Mouse (Mus musculus): ENCODE measurements around the gene Fhit. TPM values are rescaled to one million over a fixed set of nuclear protein-coding genes. Genes with fewer than 3 reads are reported as not detected.

The Fhit gene
- total RNA-seq, 2 experiments from 2014 or later, result 8.6 to 10.8 TPM

GRCm38 (mm10) chr14:9600271-9600670 is 1561.6 kb downstream of the Fhit start:
- DNase-seq, result no peak

GRCm38 (mm10) chr14:9597460-9597977 is 1564.3 kb downstream of the Fhit start:
- DNase-seq, result no peak

DNA sequence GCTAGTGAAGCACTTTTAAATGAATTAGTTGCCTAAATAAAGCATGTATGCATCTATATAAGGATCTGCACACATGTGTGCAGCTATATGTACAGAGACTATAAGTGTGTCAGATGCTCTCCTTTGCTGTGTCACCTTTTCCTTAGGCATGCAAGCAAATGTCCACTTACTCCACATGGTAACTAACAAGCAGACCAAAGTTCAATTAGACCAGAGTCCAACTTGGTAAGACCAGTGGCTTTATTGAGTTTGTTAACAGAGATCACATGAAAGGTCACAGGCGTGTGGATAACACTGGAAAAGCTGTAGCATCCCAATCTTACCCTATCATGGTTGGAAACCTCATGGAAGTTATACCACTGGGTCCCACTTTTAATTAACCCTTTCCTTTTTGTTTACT is 1572.7 kb downstream of the Fhit start:
- DNase-seq, result no peak

- no peak for DNase-seq
These were observed 1573.9 kb downstream of the Fhit start for GRCm38 (mm10) chr14:9587900-9588299.

DNA sequence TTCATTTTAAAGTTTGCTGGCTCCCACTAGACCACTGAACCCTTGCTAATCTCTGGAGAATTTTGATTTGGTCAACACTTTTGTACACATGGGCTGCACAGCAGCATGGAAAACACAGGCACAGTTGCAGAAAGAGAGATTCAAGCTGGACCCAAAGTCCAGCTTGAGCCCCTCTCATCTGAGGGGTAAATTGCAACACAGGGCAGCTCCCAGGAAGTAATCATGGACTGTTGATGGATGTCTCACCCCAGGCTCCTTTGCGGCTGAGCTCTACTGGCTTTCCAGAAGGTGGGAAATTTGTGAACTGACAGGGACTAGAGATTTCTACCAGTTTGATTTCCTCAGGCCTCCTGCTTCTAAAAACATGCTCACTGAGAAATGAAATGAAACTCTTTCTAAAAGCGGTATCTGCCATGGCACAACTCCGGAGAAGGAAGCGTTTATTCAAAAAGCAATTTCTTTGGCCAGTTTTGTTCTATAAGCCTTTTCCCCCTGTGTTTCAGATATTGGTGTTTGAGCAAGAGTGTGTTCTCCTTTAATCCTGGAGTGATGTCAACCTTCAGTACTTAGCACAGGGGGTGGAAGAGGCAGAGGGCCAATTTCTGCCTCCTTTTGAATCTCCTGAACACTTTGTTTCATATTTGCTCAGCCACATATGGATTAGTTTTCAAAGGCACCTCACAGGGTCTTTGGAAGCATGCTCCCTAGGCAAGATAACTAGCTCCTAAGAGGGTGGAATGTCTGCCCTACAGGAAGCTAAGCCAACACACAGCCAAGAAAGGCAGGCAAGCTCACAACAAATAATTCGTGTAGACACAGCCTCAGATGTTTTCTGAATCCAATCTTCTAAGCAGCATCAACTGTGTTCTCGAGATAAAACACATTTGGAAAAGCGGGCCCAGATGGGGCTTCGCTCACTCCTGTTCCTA is 1578.3 kb downstream of the Fhit start:
- DNase-seq, result no peak

GRCm38 (mm10) chr14:9556333-9556732 is 1605.5 kb downstream of the Fhit start:
- DNase-seq, result no peak

DNA sequence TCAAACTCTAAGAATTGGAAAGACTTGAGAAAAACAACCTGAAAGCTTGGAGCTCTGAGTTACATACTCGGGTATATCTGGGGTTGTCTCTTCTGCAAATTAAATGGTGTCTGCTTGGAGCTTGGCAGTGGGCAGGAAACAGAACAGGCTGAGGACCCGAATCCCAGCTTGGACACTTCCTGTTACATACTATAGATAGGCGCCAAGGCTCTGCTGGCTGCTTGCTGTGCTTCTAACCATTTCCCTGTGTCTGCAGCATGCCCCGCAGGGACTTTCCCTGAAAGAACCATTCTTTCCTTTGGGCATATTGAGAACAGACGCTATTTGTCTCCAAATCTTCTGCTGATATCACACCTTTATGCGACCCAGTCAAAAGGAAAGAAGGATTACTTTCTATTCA is 1606.0 kb downstream of the Fhit start:
- DNase-seq, result no peak

GRCm38 (mm10) chr14:9552149-9552548 is 1609.7 kb downstream of the Fhit start:
- no peak for DNase-seq

- DNase-seq, result no peak
These were observed 1613.9 kb downstream of the Fhit start for GRCm38 (mm10) chr14:9547952-9548351.

- no peak for DNase-seq
These were observed 1617.5 kb downstream of the Fhit start for GRCm38 (mm10) chr14:9544364-9544763.

GRCm38 (mm10) chr14:9535491-9535890 is 1626.3 kb downstream of the Fhit start:
- no peak for DNase-seq

DNA sequence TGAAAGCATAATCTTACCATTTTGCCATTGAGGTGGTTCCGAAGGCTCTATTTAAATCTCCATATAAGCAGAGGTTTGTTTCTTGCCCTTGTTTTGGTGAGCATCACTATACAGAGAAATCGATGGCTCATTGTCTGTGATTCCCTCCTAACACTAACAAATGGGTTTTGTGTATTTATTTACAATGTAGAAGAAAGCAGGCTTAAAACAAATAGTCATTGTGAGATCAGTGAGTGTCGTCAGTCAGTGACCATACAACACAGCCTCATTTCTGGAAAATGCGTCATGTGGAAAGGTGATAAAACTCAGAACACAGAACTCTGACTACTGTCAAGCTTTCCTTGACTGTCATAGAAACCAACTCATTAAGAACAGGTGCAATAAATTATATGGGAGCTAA is 1632.6 kb downstream of the Fhit start:
- DNase-seq, result no peak

DNA sequence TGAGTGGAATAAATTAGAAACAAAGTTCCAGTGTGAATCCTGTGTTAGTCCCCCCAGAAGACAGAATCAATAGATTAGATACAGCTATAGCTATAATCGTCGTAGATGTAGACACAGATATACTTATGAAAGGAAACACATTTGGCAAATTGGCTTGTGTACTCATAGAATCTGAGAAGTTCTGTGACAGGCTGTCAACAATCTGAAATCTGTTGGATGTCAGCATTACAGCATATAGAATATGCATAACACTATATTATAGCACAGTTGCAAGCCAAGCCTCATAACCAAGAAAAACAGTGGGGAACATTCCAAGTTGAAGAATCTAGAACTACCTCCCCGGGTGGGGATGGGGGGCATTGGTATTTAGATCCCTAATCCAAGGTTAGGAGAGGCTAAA is 1635.7 kb downstream of the Fhit start:
- no peak for DNase-seq

- no peak for DNase-seq
These were observed 1644.2 kb downstream of the Fhit start for GRCm38 (mm10) chr14:9517651-9518050.

- DNase-seq, result no peak
These were observed 1652.2 kb downstream of the Fhit start for GRCm38 (mm10) chr14:9509678-9510077.

Other genes with a start within 250 kb of the Fhit start
- under 1 TPM; 0.54 to 0.55 TPM for gene Gm3839, start 194.7 kb upstream of the Fhit start, total RNA-seq (2021)